Mouse (Mus musculus) brain, embryonic 14.5 days (tissue): ENCODE measurements around the gene Agfg1.

ENCODE experiments used
- CTCF ChIP-seq: fragments of 200-500 bp; IDR thresholded peaks from 2 replicates; pipeline ENCODE4 v1.5.1; 2012; ENCODE audit warnings: inconsistent platforms, mild to moderate bottlenecking, moderate library complexity, borderline replicate concordance; ENCODE audit not compliant: insufficient read depth, insufficient read length; ENCODE audit errors: extremely low read depth
- POLR2A ChIP-seq: fragments of 200-500 bp; IDR thresholded peaks from 2 replicates; pipeline ENCODE4 v1.6.1; 2012; ENCODE audit warnings: mild to moderate bottlenecking, inconsistent platforms, borderline replicate concordance; ENCODE audit not compliant: poor library complexity, insufficient read depth, insufficient read length, severe bottlenecking; ENCODE audit errors: extremely low read depth

- TF ChIP-seq POLR2A (no peak), CTCF (no peak)
Observed at GRCm38 (mm10) chr1:82804059-82804458, 35.2 kb upstream of the Agfg1 start.
